Mouse (Mus musculus) CH12.LX (cell line): Measurements from ENCODE around the gene Map2k5. TPM values are rescaled to one million over a fixed set of nuclear protein-coding genes. Genes with fewer than 3 reads are reported as not detected.

Experiments used
- DNase-seq: peaks from one replicate; pipeline ENCODE4 v3.0.0-alpha.2; 2013; ENCODE audit errors: extremely low read depth
- H3K27ac ChIP-seq: 2 replicates; pipeline ENCODE4 v1.5.1; 2012; ENCODE audit warnings: low read depth, mild to moderate bottlenecking, control low read depth, moderate library complexity; ENCODE audit not compliant: insufficient read depth
- H3K27me3 ChIP-seq: replicated peaks from 2 replicates; pipeline ENCODE3; 2012; ENCODE audit warnings: inconsistent platforms
- H3K36me3 ChIP-seq, 2 experiments: replicated peaks in 1 of 2; 2 replicates each; pipeline versions ENCODE3 to v1.6.1; 2012; ENCODE audit warnings: inconsistent platforms in 1 of 2, low read length in 1 of 2, mild to moderate bottlenecking in 1 of 2, mixed read lengths in 1 of 2, moderate library complexity in 1 of 2; ENCODE audit not compliant: control insufficient read depth in 1 of 2, insufficient read depth in 1 of 2
- H3K4me1 ChIP-seq, 2 experiments: 2 replicates each; pipeline ENCODE4 v1.6.1; 2012; ENCODE audit warnings: inconsistent platforms in 1 of 2, moderate library complexity in 1 of 2; ENCODE audit not compliant: insufficient read depth in 2 of 2, control insufficient read depth in 1 of 2
- H3K4me2 ChIP-seq: 2 replicates; pipeline ENCODE4 v1.6.1; 2012; ENCODE audit warnings: low read depth, mild to moderate bottlenecking, control low read depth; ENCODE audit not compliant: poor library complexity, insufficient read depth, severe bottlenecking
- H3K4me3 ChIP-seq, 3 experiments: fragments of 150-350 bp in 1 of 3; sonication (generic) in 1 of 3; replicated peaks in 1 of 3; 2 replicates each; pipeline versions ENCODE3 to v1.5.1; 2011 to 2012; ENCODE audit warnings: low read depth in 2 of 3, low read length in 2 of 3, mild to moderate bottlenecking in 2 of 3, moderate library complexity in 2 of 3, control low read depth in 1 of 3, improper control_type of control experiment in 1 of 3, inconsistent platforms in 1 of 3, mixed read lengths in 1 of 3; ENCODE audit not compliant: poor library complexity in 1 of 3
- H3K79me2 ChIP-seq: replicated peaks from 2 replicates; pipeline ENCODE4 v1.6.1; 2012; ENCODE audit warnings: mild to moderate bottlenecking, moderate library complexity; ENCODE audit not compliant: control insufficient read depth, poor library complexity, insufficient read depth, severe bottlenecking; ENCODE audit errors: extremely low read depth
- H3K9ac ChIP-seq: 2 replicates; pipeline ENCODE4 v1.6.1; 2012; ENCODE audit warnings: low read depth, mild to moderate bottlenecking, control low read depth, moderate library complexity; ENCODE audit not compliant: insufficient read depth
- H3K9me3 ChIP-seq: replicated peaks from 2 replicates; pipeline ENCODE3; 2012; ENCODE audit warnings: low read length, inconsistent platforms, mixed read lengths
- EP300 ChIP-seq: IDR thresholded peaks from 2 replicates; pipeline ENCODE4 v1.6.1; 2011; ENCODE audit warnings: low read length, improper control_type of control experiment
- GABPA ChIP-seq: IDR thresholded peaks from 2 replicates; pipeline ENCODE4 v1.6.1; 2012; ENCODE audit warnings: low read depth, low read length, improper control_type of control experiment, inconsistent platforms; ENCODE audit not compliant: insufficient replicate concordance
- HCFC1 ChIP-seq: IDR thresholded peaks from 2 replicates; pipeline ENCODE4 v1.6.1; 2012; ENCODE audit warnings: low read depth, mild to moderate bottlenecking, inconsistent platforms, low read length, improper control_type of control experiment
- MAZ ChIP-seq: IDR thresholded peaks from 2 replicates; pipeline ENCODE4 v1.6.1; 2012; ENCODE audit warnings: low read depth, mild to moderate bottlenecking, inconsistent platforms, low read length, improper control_type of control experiment, moderate library complexity
- MYC ChIP-seq: IDR thresholded peaks from 2 replicates; pipeline ENCODE4 v1.6.1; 2011; ENCODE audit warnings: low read depth, mild to moderate bottlenecking, improper control_type of control experiment, low read length
- NELFE ChIP-seq: IDR thresholded peaks from 2 replicates; pipeline ENCODE4 v1.6.1; 2011; ENCODE audit warnings: low read depth, low read length, improper control_type of control experiment
- PAX5 ChIP-seq: IDR thresholded peaks from 2 replicates; pipeline ENCODE4 v1.6.1; 2012; ENCODE audit warnings: low read length, inconsistent platforms, mixed read lengths
- POLR2A ChIP-seq: IDR thresholded peaks from 2 replicates; pipeline ENCODE4 v1.6.1; 2011; ENCODE audit warnings: low read depth, mild to moderate bottlenecking, improper control_type of control experiment, low read length
- RAD21 ChIP-seq: IDR thresholded peaks from 2 replicates; pipeline ENCODE4 v1.6.1; 2011; ENCODE audit warnings: low read depth, mild to moderate bottlenecking, low read length, improper control_type of control experiment, moderate library complexity
- RCOR1 ChIP-seq: conservative IDR thresholded peaks from 2 replicates; pipeline ENCODE4 v1.6.1; 2012; ENCODE audit warnings: low read depth, mild to moderate bottlenecking, inconsistent platforms, low read length, improper control_type of control experiment
- SIN3A ChIP-seq: IDR thresholded peaks from 2 replicates; pipeline ENCODE4 v1.6.1; 2012; ENCODE audit warnings: low read length, improper control_type of control experiment, inconsistent platforms
- TCF12 ChIP-seq: IDR thresholded peaks from 2 replicates; pipeline ENCODE4 v1.6.1; 2014; ENCODE audit warnings: low read depth, mild to moderate bottlenecking, inconsistent platforms, low read length, improper control_type of control experiment
- USF1 ChIP-seq: IDR thresholded peaks from 2 replicates; pipeline ENCODE4 v1.6.1; 2014; ENCODE audit warnings: low read depth, mild to moderate bottlenecking, inconsistent platforms, low read length, improper control_type of control experiment
- ZC3H11A ChIP-seq: IDR thresholded peaks from 2 replicates; pipeline ENCODE4 v1.6.1; 2012; ENCODE audit warnings: low read depth, mild to moderate bottlenecking, inconsistent platforms, low read length, improper control_type of control experiment
- ZMIZ1 ChIP-seq: IDR thresholded peaks from 2 replicates; pipeline ENCODE4 v1.6.1; 2012; ENCODE audit warnings: low read depth, mild to moderate bottlenecking, inconsistent platforms, low read length, improper control_type of control experiment
- dilution Hi-C: fragments of 300-500 bp; cut with MboI; formaldehyde crosslinking; loops from 2 replicates; pipeline ENCODE4 v1.14.3; 2020; ENCODE audit warnings: low sequenced_read_pairs; ENCODE audit not compliant: extremely low pct_unique_long_range_greater_than_20kb, extremely low pct_ligation_motif_present
- in situ Hi-C: fragments of 300-500 bp; cut with MboI; formaldehyde crosslinking; loops from 3 replicates; pipeline ENCODE4 v1.14.3; 2019; ENCODE audit warnings: low sequenced_read_pairs, low pct_ligation_motif_present, low pct_unique_long_range_greater_than_20kb, mixed read lengths
- polyA plus RNA-seq: library from polyadenylated mRNA; unstranded; fragments of >175 nt; gene quantifications from 2 replicates; pipeline ENCODE4 v1.2.1, GENCODE M21; 2012; ENCODE audit warnings: low read depth; ENCODE audit not compliant: insufficient read length
- total RNA-seq, 2 experiments: library from RNA; depleted of rRNA; stranded (reverse); fragments of 300-350 nt in 1 of 2; fragments of >200 nt in 1 of 2; gene quantifications; 2 replicates each; pipeline ENCODE4 v1.2.3; 2012 to 2014

Map2k5 gene
- total and polyA plus RNA-seq, 3 experiments: 10.8 to 22.6 (median 11.2) TPM

DNA sequence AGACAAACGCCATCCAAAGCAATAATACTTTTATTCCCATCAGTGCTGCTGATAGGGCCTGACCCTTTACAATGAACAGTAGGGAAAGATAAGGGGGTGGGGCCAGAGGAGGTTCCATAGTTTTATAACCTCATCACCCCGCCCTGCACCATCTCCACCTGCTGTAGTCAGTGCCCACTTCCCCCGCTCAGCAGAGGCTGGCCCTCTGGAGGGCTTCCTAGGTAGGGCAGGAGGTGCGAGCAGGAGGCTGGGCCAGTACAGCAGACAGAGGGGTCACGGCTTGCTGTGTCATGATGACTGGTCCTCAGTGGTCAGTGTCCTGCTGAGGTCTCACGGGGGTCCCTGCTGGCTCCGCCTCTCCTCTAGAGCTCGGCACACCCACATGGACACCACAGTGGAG lies 213.9 kb downstream of the Map2k5 start:
- H3K27me3 ChIP-seq: no peaks in the 10 kb centered on the region
- no peak for TF ChIP-seq USF1
- TF ChIP-seq SIN3A: no peak
- TF ChIP-seq RAD21: no peak
- TF ChIP-seq TCF12: no peak
- TF ChIP-seq EP300: no peak
- no peak for TF ChIP-seq HCFC1
- TF ChIP-seq MYC: no peak
- TF ChIP-seq, all 38 proteins: peak for 0
- Histone ChIP-seq H3K27ac (no peak overlapping the region), H3K9me3 (no peaks in the 10 kb centered on the region), H3K4me1 (peaks cover 0 to 11% of the 10 kb centered on the region in 2 experiments; a peak in 2 of 4 replicates), H3K9ac (no peak overlapping the region), H3K4me2 (no peak overlapping the region), H3K4me3 (no peak overlapping the region), H3K36me3 (peaks cover 8 to 51% of the 10 kb centered on the region in 2 experiments), H3K79me2 (no peaks in the 10 kb centered on the region)
- no peak for DNase-seq
- in situ Hi-C loops (no loop called here), dilution Hi-C loops (no loop called here)

DNA sequence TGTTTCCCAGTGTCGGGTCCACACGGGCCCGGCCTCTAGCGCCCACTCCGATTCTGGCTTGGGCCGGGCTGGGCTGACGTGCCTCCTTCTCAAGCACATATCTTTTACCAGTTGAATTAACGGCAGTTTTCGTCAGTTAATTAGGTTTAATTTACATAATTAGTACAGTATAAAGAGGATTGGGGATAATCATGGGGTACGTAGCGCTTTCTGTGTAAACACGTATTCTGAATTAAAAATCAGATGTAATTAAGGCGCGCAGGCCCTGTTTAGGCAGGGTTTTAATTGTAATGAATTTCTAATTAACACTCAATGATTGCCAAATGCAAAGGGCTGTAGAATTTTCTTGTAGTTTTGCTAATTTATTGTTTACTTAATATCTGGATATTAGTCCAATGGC lies 225.8 kb downstream of the Map2k5 start:
- Histone ChIP-seq H3K4me1 (no peaks in the 10 kb centered on the region), H3K4me3 (no peak overlapping the region), H3K79me2 (no peaks in the 10 kb centered on the region), H3K9me3 (peaks cover 36% of the 10 kb centered on the region), H3K9ac (no peak overlapping the region), H3K36me3 (no peaks in the 10 kb centered on the region), H3K4me2 (no peak overlapping the region), H3K27ac (no peak overlapping the region), H3K27me3 (peaks cover 2% of the 10 kb centered on the region)
- TF ChIP-seq USF1 (no peak), RCOR1 (no peak), ZC3H11A (no peak), ZMIZ1 (no peak), TCF12 (no peak), POLR2A (no peak), GABPA (no peak)
- in situ Hi-C loops (no loop called here), dilution Hi-C loops (no loop called here)
- DNase-seq: no peak

DNA sequence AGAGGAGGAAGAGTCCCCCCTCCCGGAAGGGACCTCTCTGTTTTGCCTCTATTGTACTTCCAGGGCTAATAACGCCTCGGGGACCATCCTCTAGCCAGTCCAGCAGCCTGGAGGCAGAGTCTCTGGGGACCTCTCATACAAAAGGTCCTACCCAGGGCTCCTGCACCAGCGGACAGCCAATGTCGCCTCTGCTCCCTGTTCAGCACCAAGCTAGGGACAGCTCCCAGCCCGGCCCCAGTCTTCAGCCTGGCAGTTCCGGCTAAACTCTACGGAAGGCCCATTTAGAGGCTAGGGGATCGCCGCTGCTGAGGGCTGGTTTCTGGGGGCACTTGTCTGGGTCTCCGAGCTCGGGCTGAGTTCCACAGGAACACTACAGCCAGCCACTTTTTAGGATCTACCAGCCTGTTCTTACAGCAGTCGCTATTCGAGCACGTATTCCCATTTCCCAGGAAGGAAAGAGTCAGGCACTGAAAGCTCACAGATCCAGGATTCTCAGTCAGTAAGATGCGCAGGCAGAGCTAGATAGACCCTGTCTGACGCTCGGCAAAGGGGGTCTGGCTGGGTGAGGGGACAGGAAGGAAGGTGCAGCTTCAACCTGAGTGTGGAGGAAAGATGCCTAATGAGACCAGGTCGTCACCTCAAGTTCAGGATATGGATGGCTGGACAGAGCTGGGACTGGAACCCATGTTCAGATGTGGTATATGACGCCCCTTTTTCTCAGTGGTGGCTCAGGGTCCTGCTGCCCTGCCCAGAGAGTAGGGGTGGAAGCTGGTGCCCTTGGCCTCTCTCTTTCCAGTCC lies 226.4 kb downstream of the Map2k5 start:
- dilution Hi-C loops: no loop called here
- no peak for TF ChIP-seq PAX5
- no peak for TF ChIP-seq NELFE
- TF ChIP-seq RCOR1: no peak
- no peak for TF ChIP-seq MYC
- no peak for TF ChIP-seq MAZ

More for the DNA sequence above, 226.4 kb downstream of the Map2k5 start:
- Histone ChIP-seq H3K79me2 (no peaks in the 10 kb centered on the region), H3K4me2 (no peak overlapping the region), H3K27ac (no peak overlapping the region), H3K27me3 (peaks cover 2% of the 10 kb centered on the region), H3K4me1 (no peaks in the 10 kb centered on the region), H3K9me3 (peaks cover 43% of the 10 kb centered on the region), H3K4me3 (no peak overlapping the region), H3K9ac (no peak overlapping the region), H3K36me3 (no peaks in the 10 kb centered on the region)
- in situ Hi-C loops: no loop called here
- no peak for DNase-seq
